Mouse (Mus musculus): ENCODE measurements around the gene C87436.

The C87436 gene

GRCm38 (mm10) chr6:86431531-86431930 lies 6.6 kb upstream of the C87436 start:
- no peak for DNase-seq

DNA sequence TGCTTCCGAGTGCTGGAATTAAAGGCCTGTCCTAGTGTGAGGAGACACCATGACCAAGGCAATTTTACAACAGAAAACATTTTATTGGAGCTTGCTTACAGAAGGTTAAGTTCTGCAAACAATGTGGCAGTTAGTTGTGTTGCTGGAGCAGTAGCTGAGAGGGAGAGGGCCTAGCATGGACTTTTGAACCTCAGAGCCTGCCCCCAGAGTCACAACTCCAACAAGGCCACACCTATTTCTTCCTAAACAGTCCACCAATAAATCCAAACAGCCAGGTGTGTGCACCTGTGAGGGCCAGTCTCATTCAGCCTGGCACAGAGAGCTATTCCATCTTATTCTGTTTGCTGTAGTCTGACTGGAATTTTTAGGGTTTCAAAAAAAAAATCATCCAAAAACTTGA lies 4.5 kb upstream of the C87436 start:
- DNase-seq, result no peak

- DNase-seq, result peak; percentile 53
Measured at GRCm38 (mm10) chr6:86437711-86438110, 463 bp upstream of the C87436 start.

DNA sequence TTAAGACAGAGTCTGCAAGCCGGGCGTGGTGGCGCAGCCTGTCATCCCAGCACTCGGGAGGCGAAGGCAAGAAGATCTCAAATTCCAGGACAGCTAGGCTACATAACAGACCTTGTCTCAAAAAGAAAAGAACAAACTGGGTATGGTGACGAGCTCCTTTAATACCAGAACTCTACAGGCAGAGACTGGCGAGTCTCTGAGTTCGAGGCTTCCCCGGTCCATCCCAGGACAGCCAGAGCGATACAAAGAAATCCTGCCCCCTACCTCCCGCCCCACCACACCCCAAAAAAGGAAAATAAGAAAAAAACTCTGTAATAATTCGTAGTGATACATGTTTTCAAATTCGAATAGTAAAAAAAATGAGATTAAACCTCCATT lies 934 bp downstream of the C87436 start:
- DNase-seq, result no peak

- DNase-seq, result no peak
Measured at GRCm38 (mm10) chr6:86439531-86439930, 1.4 kb downstream of the C87436 start.

DNA sequence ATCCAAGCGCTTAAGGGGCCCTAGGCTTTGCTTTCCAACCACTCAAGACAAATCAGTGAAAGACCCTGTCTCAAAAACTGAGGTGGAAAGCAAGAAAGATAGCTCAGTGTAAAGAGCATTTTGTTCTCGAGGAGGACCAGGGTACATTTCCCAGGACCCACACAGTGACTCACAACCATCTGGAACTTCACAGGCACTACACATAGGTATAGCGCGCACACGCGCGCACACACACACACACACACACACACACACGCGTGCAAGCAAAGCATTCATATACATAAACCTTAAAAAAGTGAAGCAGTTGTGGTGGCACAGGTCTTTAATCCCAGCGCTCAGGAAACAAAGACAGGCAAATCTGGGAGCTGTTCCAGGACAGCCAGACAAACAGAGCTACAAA lies 3.4 kb downstream of the C87436 start:
- no peak for DNase-seq

DNA sequence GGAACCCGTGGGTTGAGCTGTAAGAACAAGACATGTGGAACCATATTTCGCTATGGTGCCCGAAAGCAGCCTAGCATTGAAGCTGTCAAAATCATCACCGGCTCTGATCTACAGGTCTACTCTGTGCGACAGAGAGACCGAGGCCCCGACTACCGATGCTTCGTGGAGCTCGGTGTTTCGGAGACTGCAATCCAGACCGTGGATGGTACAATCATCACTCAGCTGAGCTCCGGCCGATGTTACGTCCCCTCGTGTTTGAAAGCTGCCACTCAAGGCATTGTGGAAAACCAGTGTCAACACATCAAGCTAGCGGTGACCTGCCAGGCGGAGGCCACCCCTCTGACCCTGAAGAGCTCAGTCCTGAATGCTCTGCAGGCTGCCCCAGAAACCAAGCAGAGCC lies 7.4 kb downstream of the C87436 start:
- DNase-seq, result no peak

DNA sequence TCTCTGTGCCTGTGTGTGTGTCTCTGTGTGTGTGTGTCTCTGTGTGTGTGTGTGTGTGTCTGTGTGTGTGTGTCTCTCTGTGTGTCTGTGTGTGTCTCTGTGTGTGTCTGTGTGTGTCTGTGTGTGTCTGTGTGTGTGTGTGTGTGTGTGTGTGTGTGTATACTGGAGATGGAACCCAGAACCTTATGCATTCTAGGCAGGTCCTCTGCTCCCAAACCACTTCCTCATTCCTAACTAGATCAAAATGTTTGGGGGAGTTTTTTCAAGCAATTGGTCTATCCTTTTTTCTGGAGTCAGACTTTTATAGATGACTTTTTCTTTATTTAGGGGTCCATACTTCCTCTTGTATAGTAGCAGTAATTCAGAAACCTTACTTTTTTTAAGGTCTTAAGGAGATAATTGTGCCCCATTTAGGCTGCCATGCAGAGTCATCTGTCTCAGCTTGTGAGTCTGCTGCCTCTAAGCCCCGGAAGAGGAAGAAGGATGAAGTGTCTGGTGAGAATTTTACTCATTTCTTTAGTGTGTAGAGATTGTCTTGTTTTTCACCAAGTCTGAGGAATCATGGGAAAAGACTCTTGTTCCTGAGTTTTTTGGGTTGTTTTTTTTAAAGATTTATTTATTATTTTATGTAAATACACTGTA lies 8.9 kb downstream of the C87436 start:
- no peak for DNase-seq

GRCm38 (mm10) chr6:86456727-86457126 lies 18.6 kb downstream of the C87436 start:
- DNase-seq, result no peak

DNA sequence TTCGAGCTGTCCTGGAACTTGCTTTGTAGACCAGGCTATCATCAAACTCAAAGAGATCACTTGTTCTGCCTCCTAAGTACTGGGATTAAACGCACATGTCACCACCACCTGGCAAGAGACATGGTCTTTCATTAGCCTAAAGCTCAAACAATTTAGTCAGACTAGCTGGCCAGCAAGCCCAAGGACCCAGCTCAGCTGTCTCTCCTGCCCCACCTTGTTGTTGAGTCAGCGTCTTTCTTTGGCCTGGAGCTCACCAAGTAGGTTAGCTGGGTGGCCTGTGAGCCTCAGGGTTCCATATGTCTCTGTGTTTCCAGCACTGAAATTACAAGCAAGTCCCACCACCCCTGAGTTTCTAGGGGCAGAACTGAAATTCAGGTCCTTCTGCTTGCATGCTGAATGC lies 24.9 kb downstream of the C87436 start:
- no peak for DNase-seq

DNA sequence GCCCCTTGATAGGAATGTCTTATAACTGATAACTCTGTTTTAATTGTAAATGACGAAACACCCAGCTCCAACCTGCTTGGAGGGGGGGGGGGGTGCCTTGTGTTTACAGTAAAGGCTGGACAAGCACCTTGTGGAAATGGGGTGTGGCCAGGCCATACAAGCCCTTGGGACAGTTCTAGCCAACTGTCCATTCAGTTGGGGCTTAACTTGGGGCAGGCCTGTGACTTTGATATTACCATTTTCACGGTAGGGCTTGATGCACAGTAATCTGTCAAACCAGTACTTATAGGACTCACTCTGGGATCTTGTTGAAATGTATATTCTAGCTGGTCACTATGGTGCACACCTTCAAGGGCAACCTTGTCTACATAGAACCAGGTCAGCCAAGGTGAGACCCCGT lies 33.1 kb downstream of the C87436 start:
- DNase-seq, result no peak

- DNase-seq, result no peak
Measured at GRCm38 (mm10) chr6:86471760-86472099, 33.6 kb downstream of the C87436 start.

DNA sequence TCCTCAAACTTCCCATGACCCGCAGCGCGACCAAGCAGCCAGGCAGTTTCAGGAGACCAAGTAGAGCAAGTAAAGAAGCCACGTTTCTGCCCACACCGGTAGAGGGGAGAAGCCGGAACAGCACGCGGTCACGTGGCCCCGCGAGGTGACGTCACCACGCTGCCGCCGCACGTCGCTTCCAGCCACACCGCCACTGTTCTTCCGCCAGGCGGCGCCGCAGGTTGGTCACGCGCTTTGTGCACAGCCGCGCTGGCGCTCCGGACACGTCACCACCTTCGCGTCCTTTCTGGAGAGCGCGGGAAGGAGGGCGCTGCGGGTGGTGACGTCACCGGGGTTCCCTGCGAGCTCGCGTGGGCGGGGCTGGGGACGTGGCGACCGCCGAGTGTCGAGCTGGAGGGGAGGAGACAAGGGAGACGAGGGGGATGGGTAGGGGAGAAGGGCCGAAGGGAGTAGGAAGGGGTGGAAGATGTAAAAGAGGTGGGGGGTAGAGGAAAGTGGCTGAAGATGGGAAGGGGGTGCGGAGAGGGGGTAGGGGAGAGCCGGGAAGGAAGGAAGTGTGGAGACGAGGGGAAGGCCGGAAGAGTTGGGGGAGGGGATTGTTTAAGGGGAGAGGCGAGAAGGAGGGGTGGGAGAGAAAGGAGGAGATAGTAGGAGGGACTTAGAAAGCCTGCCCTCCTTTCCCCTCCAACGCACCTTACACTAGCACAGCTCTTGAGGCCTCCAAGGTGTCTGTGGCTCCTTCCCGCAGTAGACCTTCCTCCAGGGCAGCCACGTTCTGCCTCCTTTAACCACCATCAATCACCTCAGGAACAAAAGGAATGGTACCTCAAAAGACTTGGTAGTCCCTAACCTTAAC lies 34.2 kb downstream of the C87436 start:
- peak; percentile 100 for DNase-seq

GRCm38 (mm10) chr6:86473077-86473476 lies 34.9 kb downstream of the C87436 start:
- DNase-seq, result no peak

DNA sequence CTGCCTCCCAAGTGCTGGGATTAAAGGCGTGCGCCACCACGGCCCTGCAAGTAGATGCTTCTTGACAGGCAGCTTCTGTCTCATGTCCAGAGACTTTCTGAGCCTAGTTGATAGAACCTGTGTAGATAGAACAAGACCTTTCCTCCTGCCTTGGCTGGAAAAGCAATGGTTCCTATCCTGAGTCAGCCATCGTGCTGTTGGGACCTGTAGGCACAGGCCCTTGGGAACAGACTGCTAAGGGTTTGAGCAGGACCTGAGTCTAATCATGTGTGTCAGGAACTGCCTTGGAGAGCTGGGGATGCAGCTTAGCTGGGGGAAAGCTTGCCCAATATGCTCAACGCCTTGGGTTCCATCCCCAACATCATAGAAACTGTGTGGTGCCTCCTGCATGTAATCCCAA lies 35.9 kb downstream of the C87436 start:
- DNase-seq, result no peak

GRCm38 (mm10) chr6:86474646-86475181 lies 36.5 kb downstream of the C87436 start:
- no peak for DNase-seq

DNA sequence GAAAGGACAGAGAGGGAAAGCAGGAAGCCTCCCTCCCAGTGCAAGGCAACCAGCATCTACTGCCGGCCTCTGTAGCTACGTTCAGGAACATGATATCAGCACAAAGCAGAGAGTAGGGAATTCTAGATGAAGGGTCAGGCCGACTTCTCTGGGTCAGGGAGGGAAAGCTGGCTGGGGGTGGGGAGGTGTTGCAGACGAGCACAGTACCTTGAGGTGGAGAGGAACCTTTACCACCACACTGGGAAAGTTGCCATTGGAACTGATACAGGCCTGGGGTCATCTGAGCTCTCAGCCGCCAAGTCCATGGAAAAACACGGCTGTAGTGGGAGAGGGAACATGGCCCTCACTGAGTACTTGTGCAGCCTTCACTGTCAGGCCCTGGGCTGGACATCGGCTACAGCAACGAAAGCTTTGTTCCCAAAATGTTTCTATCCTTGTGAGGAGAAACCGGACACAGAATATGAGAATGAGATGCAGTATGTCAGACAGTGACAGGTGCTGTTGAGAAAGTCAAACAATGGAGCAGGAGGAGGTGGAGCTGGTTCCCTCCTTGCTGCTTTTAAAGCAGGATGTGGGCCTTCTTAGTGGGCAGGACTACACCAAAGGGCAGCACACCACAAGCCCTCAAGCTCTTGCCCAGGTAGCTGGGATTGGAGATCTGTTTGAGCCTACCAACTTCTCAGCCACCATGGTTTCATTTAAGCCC lies 37.4 kb downstream of the C87436 start:
- no peak for DNase-seq

GRCm38 (mm10) chr6:86476931-86477330 lies 38.8 kb downstream of the C87436 start:
- DNase-seq, result no peak

DNA sequence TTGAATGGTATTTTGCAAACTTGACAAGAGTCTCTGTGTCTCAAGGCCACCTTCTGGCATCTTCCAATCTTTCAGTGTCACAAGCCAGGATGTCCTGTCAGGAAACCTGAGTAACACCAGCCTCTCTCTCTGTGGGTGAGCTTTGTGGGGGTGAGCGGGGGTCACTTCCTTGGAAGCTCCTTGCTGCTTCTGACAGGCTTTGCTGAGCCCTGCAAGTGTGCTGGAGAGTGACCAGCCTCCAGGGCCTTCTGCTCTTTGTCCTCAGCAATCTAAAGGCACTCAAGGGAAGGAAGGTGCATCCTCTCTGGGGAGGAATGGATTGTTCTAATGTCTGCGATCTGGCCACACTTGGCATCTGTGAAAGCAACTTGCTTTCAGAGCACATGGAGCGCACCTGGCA lies 41.1 kb downstream of the C87436 start:
- no peak for DNase-seq

- no peak for DNase-seq
Measured at GRCm38 (mm10) chr6:86479816-86480188, 41.6 kb downstream of the C87436 start.

- peak; percentile 46 for DNase-seq
Measured at GRCm38 (mm10) chr6:86480189-86480831, 42.1 kb downstream of the C87436 start.

- no peak for DNase-seq
Measured at GRCm38 (mm10) chr6:86481871-86482270, 43.7 kb downstream of the C87436 start.

DNA sequence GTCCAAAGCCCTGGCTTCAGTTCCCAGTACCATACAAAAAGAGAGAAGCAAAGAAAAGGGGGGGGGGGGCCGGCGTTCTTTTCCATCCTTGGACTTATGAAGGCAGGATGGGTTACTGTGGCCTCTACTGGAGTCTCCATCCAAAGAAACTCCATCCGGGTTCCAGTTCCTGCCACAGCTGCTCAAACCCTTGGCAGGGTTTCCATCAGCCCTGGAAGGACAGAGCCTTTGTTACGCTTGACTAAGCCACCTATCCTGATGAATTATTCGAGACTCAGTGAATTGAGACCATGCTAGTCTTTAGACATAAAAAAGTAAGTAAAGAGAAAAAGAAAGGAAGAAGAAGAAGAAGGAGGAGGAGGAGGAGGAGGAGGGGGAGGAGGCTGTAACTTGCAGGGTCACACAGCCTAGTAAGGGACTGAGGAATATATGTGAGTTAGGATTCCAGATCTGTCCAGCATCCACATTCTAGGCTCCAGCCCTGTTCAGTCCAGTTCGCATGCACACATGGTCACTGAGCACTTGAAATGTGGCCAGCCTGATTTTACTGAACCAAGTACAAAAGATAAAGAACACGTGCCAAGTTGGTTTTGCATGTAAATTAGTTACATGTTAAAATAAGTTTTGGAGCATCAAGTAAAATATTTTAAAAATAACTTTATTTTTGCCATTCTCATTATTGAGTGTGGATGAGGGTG lies 47.9 kb downstream of the C87436 start:
- DNase-seq, result no peak
